Mouse (Mus musculus): ENCODE measurements at regions not wholly inside any gene's neighbourhood (a gene's known extent, or its start where the extent isn't known, plus 50 kb on each side); places are given as distances from the start of the nearest gene placed in this dataset.

GRCm38 (mm10) chr7:36224416-36224815 lies 421.6 kb upstream of the Zfp507 start:
- no peak for DNase-seq (ENCODE audit: low spot score)

- DNase-seq (ENCODE audit: low spot score): no peak
These were observed 415.6 kb upstream of the Zfp507 start for GRCm38 (mm10) chr7:36218386-36218785.

DNA sequence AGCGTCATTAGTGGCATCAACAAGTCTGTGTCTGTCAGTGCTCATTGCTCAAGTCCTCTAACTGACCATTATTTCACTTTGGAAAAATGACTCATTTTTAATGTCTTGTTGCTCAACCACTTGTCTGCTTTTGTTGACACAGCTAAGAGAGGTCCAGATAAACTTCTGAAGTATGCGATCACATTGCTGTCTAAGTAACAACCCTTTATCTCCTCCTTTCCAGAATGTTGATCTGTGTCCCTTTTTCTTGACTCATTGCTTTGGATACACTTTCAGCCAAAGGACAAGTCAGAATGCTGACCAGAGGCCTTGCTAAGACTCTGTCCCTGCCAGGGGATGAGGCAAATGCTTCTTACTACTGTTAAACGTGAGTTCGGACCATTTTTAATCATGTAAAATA lies 407.2 kb upstream of the Zfp507 start:
- DNase-seq (ENCODE audit: low spot score): no peak

DNA sequence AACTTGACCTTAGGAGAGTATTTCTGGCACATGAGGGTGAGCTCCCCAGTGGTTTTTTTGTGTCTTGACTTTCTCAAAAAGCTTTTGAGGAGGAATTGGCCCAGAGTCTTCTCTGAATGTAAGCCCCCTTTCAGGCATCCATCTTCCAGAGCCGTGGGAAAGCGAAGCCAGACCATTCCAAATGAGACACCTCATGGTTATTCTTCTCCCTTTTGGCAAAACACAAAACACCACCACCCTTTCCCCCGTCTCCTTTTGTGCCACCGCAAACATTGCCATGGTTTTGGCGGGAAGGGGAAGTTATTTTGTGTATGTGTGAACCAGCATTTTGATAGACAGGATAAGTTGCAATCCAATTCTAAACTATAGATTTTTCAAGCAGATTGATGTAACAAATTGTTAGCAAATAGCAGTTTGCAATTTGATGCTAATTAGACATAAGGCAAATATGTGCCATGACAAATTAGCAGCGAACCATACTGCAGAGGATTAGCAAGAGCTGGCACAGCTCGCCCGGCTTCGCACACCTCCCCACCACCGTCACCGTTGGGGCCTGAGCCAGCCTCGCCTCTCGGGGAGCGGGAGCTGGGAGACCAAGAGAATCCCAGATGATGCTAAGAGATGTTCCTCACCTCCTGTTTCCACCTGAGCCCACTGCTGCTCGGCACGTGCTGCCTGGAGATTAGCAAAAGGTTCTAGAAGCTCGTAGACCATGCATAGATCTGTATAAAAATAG lies 404.9 kb upstream of the Zfp507 start:
- no peak for DNase-seq (ENCODE audit: low spot score)

DNA sequence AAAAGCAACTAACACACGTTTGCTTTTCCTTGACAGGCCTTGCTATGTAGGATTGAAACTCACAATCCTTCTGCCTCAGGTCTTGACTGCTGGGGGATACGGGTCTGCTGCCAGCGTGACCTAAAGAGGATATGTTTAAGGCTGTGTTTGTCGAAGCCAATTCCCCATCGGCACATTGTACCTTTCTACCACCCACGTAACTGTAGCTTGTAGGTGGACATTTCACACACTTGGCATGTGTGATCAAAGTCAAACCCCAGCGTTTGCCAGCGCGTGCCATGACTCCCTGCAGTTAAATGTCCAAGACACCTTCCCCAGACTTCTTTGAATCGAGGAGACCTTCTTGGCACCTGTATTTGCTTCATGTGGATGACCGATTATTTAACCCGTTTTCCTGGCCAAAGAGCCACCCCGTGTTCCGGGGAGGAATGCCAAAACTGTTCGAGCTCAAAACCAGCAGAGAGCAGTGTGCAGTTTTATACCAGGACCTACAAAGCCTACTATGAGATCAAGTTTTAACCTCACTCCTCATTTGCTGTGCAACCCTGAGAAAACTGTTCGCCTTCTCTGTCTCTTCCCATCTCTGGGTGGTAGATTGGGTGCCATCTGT lies 395.4 kb upstream of the Zfp507 start:
- DNase-seq (ENCODE audit: low spot score): no peak

DNA sequence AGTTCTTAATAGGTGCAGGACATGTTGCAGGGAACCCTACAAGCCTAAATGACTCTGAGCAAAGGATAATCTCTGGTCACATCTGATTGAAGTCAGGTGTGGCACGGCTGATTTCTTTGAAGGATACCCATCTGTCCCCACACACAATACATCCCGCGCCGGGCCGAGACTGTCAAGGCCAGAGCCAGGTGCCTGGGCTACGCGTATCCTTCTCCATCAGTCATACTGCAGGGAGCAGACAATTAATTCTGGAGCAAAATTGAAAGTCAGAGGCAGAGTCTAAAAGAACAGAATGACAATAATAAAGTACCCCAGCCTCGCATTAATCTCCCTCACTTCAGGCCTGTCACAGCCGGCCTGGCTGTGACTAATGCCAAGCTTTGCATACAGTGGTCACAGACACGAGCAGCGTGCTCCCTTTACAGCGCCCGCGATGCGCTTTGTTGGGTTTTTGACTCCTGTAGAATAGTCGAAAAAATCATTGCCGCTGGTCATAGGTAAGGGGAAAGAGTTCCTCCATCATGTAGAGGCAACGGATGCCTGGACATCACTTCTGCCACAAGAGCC lies 393.4 kb upstream of the Zfp507 start:
- no peak for DNase-seq (ENCODE audit: low spot score)

GRCm38 (mm10) chr7:36192645-36193044 lies 389.8 kb upstream of the Zfp507 start:
- DNase-seq (ENCODE audit: low spot score): no peak

DNA sequence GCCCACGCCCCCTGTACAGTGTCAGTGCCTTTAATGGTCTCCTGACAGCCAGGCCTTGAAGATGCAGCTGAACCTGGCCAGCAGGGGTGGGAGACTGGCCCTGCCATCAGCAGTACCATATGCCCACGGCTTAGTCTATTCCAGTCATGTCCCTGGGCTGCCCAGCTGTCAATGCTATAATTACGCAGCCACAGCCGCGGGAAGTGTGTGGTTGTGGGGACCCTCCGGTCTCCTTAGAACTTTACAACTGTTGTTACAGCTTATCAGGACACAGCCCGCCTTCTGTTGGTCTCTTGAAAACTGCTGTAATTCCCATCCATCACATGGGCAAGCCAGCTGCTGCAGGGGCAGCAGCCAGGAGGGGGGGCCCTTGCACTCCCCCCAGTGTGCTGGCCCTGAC lies 375.1 kb upstream of the Zfp507 start:
- DNase-seq (ENCODE audit: low spot score): no peak

- DNase-seq (ENCODE audit: low spot score): no peak
These were observed 372.5 kb upstream of the Zfp507 start for GRCm38 (mm10) chr7:36175296-36175695.

- peak; percentile 16 for DNase-seq (ENCODE audit: low spot score)
These were observed 369.7 kb upstream of the Zfp507 start for GRCm38 (mm10) chr7:36172511-36172910.

DNA sequence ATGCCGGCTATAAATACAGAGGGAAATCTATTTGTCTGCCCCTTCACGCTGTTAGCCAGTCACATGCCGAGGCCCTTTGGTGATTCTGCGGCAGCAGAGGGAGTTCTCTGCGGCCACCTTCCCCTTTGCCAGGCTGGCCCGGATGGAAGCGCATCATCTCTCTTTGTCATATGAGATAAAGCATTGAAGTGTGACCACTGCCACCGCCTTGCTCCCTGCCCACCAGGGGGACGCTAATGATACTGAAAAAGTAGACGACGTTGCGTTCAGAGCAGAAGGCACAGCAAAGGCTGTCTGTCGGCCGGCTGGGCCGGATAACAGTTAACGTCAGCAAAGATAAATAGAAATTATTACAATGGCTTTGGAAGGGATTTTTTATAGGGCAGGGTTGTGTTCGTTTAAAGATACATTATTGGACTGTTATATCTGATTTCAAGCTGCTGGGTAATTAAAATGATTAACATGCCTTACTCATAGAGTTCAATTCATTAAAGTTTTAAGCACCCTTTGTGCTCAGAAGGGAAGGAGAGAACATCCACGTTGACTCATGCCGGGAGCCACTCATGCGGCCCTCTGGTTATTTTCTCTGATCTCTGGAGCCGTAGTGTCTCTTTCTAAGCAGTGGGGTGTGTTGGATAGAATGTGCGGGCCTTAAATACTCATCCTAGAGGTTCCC lies 354.6 kb upstream of the Zfp507 start:
- no peak for DNase-seq (ENCODE audit: low spot score)

DNA sequence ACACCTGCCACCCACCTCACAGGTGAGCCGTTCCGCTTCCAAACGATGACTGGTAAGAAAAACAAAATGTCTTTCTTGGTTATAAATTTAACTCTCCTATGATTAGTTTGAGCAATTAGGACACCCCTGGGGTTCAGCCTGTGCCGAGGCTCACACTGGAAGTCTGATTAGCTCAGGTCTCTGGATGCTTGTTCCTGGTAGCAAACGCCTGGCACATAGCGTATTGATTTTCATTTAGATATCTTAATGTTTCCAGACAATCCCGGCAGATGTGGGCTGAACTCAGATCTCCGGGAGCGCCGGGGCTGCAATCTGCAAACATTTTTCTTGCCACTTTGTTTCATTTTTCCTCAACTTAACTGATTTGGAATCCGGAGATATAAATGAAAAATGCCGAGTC lies 353.8 kb upstream of the Zfp507 start:
- DNase-seq (ENCODE audit: low spot score): no peak

DNA sequence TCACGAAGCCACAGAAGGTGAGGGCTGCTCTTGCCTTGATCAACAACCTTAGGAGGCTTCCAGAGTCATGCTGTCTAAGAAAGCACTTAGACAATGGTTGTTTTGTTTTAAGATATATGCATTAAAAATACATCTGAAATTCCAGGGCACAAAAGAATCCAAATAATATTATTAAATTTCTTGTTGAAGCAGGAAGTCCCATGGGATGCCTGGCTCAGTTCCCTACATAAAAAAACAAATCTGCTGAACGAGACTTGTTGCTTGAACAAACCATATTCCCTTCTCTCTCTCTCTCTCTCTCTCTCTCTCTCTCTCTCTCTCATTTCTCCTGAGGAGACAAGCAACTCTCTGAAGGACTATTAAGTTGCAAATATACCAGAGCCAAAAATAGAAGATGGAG lies 352.8 kb upstream of the Zfp507 start:
- DNase-seq (ENCODE audit: low spot score): no peak

DNA sequence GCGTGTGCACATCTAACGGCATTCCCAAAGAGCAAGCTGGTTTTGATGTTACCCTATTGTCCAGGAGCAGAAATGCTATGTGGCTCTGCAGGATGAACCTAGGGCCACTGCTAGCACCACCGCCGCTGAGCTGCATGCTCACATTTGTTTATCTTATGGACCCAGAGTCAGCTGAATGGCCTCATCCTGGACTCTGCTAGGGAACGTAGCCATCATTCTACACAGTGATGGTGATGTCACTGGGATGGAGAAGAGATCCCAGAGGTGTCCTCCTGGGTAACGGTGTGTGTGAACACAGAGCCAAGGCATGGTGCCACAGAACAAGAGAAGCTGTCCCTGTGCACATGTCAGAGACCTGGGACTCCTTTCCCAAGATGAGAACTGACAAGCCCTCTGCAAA lies 352.4 kb upstream of the Zfp507 start:
- DNase-seq (ENCODE audit: low spot score): no peak

DNA sequence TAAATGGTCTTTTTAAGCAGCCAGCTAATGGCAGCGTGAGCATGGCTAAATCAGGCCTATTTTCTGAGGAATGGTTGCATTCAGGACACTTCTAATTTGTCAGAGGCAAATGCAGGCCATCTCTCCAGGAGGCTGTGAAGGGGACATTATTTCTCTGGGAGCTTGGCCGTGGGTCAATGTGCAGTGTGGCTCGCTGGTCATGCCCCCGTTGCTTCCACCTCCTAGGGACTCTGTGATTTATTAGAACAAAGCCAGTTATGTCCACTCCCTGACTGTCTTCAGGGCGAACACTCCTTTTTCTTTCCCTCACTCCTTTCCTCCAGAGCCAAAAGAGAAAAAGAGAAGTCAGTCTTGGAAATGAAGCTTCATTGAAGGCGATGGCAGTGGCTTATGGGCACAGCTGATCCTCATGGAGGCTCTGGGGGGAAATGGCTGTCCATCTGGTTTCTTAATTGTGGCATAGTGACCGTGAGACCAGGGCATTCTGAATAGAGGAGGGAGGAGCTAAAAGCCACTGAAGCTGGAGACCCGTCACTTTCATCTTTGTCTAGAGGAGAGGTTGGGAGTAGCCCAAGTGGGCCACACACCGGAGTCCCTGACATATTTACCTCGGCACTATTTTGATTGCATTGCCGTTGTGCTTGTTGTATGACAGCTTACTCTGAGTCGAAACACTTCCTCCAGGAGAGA lies 348.2 kb upstream of the Zfp507 start:
- no peak for DNase-seq (ENCODE audit: low spot score)

- DNase-seq (ENCODE audit: low spot score): no peak
These were observed 333.8 kb upstream of the Zfp507 start for GRCm38 (mm10) chr7:36136571-36136970.

DNA sequence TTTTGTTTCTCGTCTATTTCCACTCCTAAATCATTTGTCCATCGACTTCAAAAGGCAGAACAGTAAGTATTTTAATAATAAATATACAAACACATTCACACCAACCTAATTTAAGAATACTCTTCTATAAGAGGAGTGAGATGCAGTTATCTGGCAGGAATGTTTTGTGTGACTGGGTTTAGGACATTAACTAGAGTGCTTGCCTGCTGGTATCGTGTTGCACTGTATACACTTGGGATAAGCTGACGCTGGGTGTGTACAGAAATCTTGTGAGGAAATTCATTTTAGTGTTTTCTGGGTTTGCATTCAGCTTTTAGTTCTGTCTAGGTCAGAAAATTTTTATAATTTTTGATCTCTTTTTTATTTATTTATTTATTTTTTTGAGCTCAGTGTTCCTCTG lies 331.8 kb upstream of the Zfp507 start:
- DNase-seq (ENCODE audit: low spot score): no peak

GRCm38 (mm10) chr7:36133658-36134143 lies 330.9 kb upstream of the Zfp507 start:
- DNase-seq (ENCODE audit: low spot score): peak; percentile 15

DNA sequence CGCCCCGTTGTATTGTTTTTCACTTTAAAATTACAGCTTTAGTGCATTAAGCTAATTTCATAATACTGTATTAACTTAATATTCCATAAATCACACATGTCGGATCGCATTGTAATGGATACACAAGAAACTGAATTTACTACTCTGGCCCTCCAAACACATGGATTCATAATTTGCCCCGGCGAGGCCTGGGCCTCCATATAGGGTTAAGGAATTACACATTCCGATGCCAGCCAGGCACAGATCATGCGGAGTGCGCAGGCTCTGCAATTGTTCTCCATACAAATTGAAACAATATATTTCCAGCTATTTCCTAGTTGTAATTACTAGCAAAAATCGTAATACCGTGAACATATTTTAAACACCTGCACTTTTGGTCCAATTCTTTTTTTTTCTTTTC lies 330.2 kb upstream of the Zfp507 start:
- no peak for DNase-seq (ENCODE audit: low spot score)

GRCm38 (mm10) chr7:36132569-36132968 lies 329.8 kb upstream of the Zfp507 start:
- DNase-seq (ENCODE audit: low spot score): no peak

DNA sequence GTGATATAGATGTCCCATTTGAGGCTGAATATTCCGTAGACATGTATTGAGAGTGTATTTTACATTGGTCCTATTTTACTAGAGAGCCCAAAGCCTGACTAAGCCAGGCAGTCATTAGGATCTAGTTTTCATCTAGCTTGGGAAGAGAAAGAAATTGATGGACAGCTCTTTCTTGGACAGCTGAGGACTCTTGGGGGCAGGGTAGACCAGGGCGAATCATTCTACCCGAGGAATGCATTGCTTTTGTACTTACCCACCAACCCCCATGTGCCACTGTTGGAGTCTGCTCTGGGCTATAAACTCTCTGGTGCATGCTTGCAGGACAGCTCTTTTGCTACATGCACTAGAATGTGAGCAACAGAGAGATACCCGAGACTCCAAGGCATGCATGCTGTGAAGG lies 294.3 kb upstream of the Zfp507 start:
- no peak for DNase-seq (ENCODE audit: low spot score)

Measured in testis, postnatal 14 days (tissue).